Mouse (Mus musculus) kidney, postnatal 36 days (tissue): ENCODE data around the gene Polr2h.
"Not testable (repeated sequence)": the region's sequence is repeated elsewhere in the genome, so short reads cannot be mapped to it uniquely, and the experiment has no call there.

Experiments
- DNase-seq, 2 experiments: peaks; one replicate each; pipeline ENCODE4 v3.0.0; 2021 to 2022; ENCODE audit warnings: mixed read lengths in 2 of 2

Polr2h gene

GRCm38 (mm10) chr16:20717181-20717977, at the start of gene Polr2h, which contains the start of gene Clcn2:
Polr2h (plus strand) TSS chr16:20717665.
Clcn2 (minus strand) TSS chr16:20717746.
- DNase-seq: peak; percentile 98 to 99

- not testable (repeated sequence) for DNase-seq
These were observed 49.5 kb upstream of the Polr2h start, which contains the start of gene Eif4g1 for GRCm38 (mm10) chr16:20668013-20668412. Eif4g1 (plus strand) TSS chr16:20668313.

- DNase-seq: no peak
These were observed 47.2 kb upstream of the Polr2h start for GRCm38 (mm10) chr16:20670291-20670690.

GRCm38 (mm10) chr16:20671886-20672285, 45.6 kb upstream of the Polr2h start:
- no peak for DNase-seq

DNA sequence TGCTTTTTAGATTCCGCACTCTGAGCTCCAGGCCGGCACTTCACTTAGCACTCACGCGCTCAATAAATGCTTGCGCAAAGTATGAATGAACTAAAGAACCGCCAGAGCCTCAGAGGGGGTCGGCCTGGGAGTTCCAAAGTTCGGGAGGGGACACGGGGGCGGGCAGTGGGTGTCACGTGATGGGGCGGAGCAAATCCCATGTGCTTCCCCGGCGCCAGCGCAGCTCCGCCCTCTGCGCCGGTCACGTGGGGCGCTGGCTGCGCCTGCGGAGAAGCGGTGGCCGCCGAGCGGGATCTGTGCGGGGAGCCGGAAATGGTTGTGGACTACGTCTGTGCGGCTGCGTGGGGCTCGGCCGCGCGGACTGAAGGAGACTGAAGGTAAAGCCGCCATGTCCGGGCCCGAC, 45.0 kb upstream of the Polr2h start:
- DNase-seq: peak; percentile 97 to 99

DNA sequence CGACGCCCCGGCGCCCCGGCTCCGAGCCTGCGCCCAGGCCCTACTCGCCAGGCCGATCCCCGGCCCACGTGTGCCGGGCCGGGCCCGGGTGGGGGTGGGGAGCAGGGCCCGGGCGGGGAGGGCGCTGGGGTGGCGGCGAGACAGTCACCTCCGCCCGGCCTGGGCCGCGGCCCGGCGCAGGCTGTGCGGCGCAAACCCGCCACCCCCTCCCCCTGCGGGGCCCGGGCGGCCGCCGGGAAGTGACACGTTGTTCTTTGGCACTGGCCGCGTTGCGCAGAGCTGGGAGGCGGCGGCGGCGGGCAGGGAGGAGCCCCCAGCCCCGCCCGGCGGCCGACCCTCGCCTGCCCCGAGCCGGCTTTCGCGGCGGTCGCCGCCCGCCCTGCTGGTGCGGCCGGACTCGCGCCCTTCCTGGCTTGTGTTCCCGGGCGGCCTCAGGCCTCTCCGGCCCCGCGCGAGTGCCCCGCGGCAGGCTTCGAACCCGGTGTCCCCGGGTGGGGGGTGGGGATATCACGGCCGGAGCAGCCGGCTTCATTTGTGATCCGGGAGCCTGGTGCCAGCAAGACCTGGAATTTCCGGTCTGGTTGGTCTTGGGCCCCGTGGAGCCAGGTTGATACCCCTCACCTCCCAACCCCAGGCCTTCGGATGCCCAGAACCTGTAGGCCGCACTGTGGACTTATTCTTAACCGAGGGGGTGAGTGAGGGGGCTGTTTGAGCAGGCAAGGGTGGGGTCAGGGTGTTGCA, 44.3 kb upstream of the Polr2h start:
- DNase-seq: peak; percentile 63 to 77

DNA sequence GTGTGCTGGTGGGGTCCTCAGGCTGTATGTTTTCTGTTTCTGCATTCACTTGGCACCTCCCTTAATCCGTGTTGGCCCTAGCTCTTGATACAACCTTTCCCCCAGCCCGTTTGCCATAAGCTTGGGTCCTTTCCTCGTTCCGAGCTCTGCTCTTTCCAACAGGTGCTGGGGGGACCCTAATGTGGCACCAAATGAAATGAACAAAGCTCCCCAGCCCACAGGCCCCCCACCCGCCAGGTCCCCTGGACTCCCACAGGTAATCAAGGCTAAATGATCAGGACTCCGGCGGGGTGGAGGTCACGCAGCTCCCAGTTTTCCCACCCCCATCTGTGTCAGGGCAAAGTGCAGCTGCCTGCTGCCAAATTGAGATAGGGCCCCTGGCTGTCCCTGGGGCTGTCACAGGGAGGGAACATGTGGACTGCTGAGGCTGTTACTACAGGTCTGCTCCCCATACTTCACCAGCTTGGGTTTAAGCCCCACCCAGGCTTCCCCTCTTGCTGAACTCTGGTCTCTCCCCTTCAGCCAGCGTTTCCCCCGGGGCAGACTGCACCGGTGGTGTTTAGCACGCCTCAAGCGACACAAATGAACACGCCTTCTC, 43.7 kb upstream of the Polr2h start:
- DNase-seq: peak; percentile 74

GRCm38 (mm10) chr16:20675213-20675612, 42.3 kb upstream of the Polr2h start:
- no peak for DNase-seq

- no peak for DNase-seq
These were observed 40.8 kb upstream of the Polr2h start for GRCm38 (mm10) chr16:20676702-20677101.

GRCm38 (mm10) chr16:20677380-20677779, 40.1 kb upstream of the Polr2h start:
- no peak for DNase-seq

GRCm38 (mm10) chr16:20677974-20678675, 39.3 kb upstream of the Polr2h start:
- DNase-seq: peak; percentile 88 to 92

DNA sequence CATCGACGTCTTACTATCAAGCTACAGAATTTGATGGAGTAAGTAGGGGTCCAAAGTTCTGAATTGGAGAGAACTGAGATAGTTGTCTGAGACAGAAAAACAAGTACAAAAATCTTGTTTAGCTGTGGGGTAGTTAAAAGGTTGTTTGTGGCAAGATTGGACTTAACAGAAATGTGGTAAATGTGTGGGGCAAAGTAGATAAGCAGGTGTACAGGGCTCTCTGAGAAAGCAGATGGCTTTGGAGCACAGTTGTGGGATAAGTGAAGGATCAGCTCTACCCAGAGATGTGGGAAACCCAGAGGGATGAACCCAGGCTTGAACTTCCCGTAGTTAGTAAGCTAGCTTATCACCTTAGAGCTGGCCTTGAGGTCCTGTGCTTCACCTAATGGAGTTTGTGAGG, 26.7 kb upstream of the Polr2h start:
- DNase-seq: no peak

DNA sequence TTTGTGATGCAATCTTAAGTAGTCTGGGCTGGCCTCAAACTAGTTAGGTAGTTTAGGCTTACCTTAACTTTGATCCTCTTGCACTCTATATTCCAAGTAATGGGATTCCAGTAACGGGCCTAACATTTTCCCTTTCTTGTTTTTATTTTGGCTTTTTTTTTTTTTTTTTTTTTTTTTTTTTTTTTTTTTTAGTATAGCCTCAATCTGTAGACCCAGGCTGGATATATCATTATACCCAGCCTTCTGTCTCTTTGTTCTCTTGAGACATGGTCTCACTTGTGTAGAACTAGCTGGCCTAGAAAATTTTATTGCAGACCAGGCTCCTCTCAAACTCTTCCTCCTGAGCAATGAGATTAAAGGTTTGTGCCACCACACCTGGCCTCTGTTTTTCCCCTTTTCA, 25.8 kb upstream of the Polr2h start:
- DNase-seq: no peak

DNA sequence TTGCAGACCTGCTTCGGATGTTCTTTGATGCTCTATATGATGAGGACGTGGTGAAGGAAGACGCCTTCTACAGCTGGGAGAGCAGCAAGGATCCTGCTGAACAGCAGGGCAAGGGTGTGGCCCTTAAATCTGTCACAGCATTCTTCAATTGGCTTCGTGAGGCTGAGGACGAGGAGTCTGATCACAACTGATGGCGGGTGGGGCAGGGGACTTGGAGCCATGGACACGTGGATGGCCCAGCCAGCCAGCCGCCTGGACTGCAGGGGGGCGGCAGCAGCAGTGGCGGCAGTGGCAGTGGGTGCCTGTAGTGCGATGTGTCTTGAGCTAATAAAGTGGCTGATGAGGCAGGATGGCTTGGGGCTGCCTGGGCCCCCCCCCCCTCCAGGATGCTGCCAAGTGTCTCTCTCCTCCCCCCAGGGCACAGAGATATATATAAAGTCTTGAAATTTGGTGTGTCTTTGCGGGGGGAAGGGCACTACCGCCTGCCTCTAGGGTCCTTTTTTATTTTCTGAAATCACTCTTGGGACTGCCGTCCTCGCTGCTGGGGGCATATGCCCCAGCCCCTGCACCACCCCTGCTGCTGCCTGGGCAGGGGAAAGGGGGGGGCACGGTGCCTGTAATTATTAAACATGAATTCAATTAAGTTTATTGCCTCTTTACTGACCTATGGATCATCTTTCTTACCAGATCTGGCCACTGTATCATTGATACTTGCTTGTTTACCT, 25.1 kb upstream of the Polr2h start:
- no peak for DNase-seq

GRCm38 (mm10) chr16:20693111-20693701, 24.3 kb upstream of the Polr2h start, which contains the start of gene Fam131a:
Fam131a (plus strand) TSS chr16:20693241.
- peak; percentile 90 to 94 for DNase-seq

- peak; percentile 35 to 45 for DNase-seq
These were observed 22.7 kb upstream of the Polr2h start for GRCm38 (mm10) chr16:20694781-20695180.

- peak; percentile 91 to 93 for DNase-seq
These were observed 21.7 kb upstream of the Polr2h start for GRCm38 (mm10) chr16:20695622-20696323.

DNA sequence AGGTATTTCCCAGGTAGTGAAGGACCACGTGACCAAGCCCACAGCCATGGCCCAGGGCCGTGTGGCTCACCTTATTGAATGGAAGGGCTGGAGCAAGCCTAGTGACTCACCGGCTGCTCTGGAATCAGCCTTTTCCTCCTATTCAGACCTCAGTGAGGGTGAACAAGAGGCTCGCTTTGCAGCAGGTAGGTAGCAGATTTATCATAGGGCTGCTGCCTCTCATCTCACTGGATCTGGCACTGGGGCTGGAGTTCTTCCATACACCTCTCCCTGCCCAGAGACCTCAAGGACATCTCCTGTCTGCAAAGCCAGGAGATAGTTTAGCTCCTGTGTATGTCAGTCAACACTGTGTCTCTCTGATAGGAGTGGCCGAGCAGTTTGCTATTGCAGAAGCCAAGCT, 18.2 kb upstream of the Polr2h start:
- no peak for DNase-seq

- no peak for DNase-seq
These were observed 17.4 kb upstream of the Polr2h start for GRCm38 (mm10) chr16:20700036-20700435.

DNA sequence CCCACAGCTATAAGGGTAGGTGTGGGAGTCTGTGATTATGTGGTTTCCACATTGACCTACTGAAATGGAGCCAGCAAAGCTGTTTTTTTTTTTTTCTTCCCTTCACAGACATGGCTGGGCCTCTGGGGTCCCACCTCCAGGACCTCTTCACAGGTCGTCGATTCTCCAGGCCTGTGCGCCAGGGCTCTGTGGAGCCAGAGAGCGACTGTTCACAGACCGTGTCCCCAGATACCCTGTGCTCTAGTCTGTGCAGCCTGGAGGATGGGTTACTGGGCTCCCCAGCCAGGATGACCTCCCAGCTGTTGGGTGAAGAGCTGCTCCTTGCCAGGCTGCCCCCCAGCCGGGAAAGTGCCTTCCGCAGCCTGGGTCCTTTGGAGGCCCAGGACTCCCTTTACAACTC, 16.1 kb upstream of the Polr2h start:
- DNase-seq: no peak
